Mouse (Mus musculus) neural tube, embryonic 13.5 days (tissue): ENCODE results near the gene Tmcc1. TPM values are rescaled to one million over a fixed set of nuclear protein-coding genes. Genes with fewer than 3 reads are reported as not detected.
A peak's percentile ranks its signal among the peaks of the same experiment; 100 is the strongest.

Experiments used
- ATAC-seq: fragments of 200-750 bp; cut with Nextera tagmentation; 2 replicates; pipeline ENCODE4 v1.8.0; 2017; ENCODE audit warnings: low read depth, mild to moderate bottlenecking, moderate TSS enrichment, moderate library complexity
- H3K27ac ChIP-seq: fragments of 300-500 bp; sonication (generic); replicated peaks from 2 replicates; pipeline ENCODE4 v1.5.1; 2015; ENCODE audit warnings: moderate library complexity, mild to moderate bottlenecking, inconsistent platforms
- H3K27me3 ChIP-seq: fragments of 300-500 bp; sonication (generic); 2 replicates; pipeline ENCODE4 v1.6.1; 2015; ENCODE audit warnings: mild to moderate bottlenecking, inconsistent platforms
- H3K36me3 ChIP-seq: fragments of 300-500 bp; sonication (generic); 2 replicates; pipeline ENCODE4 v1.6.1; 2015; ENCODE audit warnings: mild to moderate bottlenecking, inconsistent platforms
- H3K4me1 ChIP-seq: fragments of 300-500 bp; sonication (generic); replicated peaks from 2 replicates; pipeline ENCODE4 v1.6.1; 2015; ENCODE audit warnings: inconsistent platforms
- H3K4me2 ChIP-seq: fragments of 300-500 bp; sonication (generic); 2 replicates; pipeline ENCODE4 v1.6.1; 2015; ENCODE audit warnings: inconsistent platforms, mild to moderate bottlenecking, moderate library complexity
- H3K4me3 ChIP-seq: fragments of 300-500 bp; sonication (generic); 2 replicates; pipeline ENCODE4 v1.5.1; 2015; ENCODE audit warnings: mild to moderate bottlenecking, inconsistent platforms
- H3K9ac ChIP-seq: fragments of 300-500 bp; sonication (generic); 2 replicates; pipeline ENCODE4 v1.6.1; 2015; ENCODE audit warnings: moderate library complexity, mild to moderate bottlenecking, inconsistent platforms
- H3K9me3 ChIP-seq: fragments of 300-500 bp; sonication (generic); 2 replicates; pipeline ENCODE4 v1.6.1; 2016; ENCODE audit warnings: inconsistent platforms
- WGBS: fragments of 180-500 bp; shearing (Covaris S2); methylation state at CpG from one replicate; pipeline ENCODE4 v1.1.7; 2015; 5-methylcytosine and 5-hydroxymethylcytosine counted together
- polyA plus RNA-seq: library from polyadenylated mRNA; unstranded; fragments of >200 nt; fragmentation: Nextera tagmentation; extraction: Ambion mirVana; gene quantifications from 2 replicates; pipeline ENCODE4 v1.2.1, GENCODE M21; 2015

Gene Tmcc1
- polyA plus RNA-seq, 1 experiment from 2014 or later = 32.1 TPM

GRCm38 (mm10) chr6:115994877-115995520, 198.3 kb downstream of the Tmcc1 start, which contains the start of gene Plxnd1:
Gene Plxnd1 (minus strand): TSS chr6:115995005.
- Histone ChIP-seq H3K4me3 (peak within 1 kb of the TSS; percentile 53), H3K27me3 (peaks cover 56% of the 10 kb centered on the region), H3K4me1 (peaks cover 67% of the 10 kb centered on the region), H3K9me3 (no peaks in the 10 kb centered on the region), H3K36me3 (no peaks in the 10 kb centered on the region), H3K4me2 (peak within 1 kb of the TSS; percentile 82), H3K27ac (peak within 1 kb of the TSS; percentile 59), H3K9ac (peak within 1 kb of the TSS; percentile 70)
- under 1% methylated on average over 34 of the region's 51 CpGs for WGBS
- ATAC-seq = peak; percentile 45

DNA sequence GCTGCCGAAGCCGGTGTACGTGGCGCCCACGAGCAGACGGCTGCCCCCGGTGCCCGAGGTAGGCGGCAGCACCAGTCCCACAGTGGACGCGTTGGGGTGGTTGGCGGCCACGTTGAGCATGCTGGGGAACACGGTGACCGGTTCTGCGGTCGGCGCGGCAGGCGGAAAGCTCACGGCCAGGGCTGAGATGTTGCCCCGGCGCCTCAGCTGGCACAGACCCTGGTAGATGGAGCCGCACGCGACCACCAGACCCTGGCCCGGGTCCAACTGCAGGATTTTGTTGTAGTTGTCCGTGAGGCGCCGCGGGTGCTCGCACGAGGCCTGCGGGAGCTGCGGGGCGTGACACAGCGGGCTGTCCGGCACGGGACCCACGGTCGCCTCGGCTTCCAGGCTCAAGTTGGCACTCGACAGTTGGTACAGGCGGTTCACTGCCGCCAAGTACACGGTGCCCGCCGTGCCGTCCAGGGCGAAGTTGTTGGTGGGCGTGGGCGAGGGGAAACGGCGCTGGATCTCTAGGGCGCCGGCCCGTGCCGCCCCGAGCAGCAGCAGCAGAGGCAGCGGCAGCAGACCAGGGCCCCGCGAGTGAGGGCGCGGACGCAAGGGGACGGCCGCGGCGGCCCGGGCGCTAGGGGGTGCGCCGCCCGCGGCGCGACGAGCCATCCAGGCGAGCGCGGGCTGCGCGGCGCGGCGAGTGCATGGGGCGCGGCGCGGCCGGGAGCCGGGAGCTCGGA, 199.0 kb downstream of the Tmcc1 start:
- Histone ChIP-seq H3K9me3 (no peaks in the 10 kb centered on the region), H3K27ac (peak overlapping the region; percentile 59), H3K27me3 (peaks cover 56% of the 10 kb centered on the region), H3K36me3 (no peaks in the 10 kb centered on the region), H3K4me2 (peak overlapping the region; percentile 82), H3K4me1 (peaks cover 74% of the 10 kb centered on the region), H3K9ac (peak overlapping the region; percentile 70), H3K4me3 (peak overlapping the region; percentile 53)
- peak; percentile 38 for ATAC-seq
- WGBS = under 1% methylated on average over 82 of the region's 93 CpGs

DNA sequence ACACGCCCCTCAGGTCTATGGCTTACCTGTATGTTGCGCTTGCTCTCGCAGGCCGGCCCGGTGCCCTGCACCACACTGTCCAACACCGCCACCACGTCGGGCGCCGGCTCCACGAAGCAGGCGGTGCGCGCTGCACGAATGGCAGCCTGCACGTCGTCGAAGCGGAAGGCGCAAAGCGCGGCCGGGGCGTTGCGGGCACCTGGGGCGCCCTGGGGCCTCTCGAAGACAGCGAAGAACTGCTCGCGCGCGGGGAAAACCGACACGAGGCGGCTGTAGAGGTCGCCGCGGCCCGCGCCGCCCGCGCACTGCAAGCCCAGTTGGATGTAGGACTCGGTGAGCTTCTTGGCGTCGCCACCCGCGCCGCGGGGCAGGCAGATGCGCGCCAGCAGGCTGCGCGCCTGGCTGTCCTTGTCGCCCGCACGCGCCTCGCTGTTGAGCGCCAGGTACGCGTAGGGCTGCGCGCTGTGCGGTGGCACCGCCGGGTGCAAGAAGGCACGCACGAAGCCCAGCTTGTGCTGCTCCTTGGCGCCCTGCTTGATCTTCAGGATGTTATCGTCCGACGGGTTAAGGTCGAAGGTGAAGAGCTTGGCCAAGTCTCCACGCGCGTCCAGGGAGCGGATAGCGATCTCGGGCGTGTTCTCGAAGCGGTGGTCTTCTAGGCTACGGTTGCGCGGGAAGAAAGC, 199.7 kb downstream of the Tmcc1 start:
- Histone ChIP-seq H3K27ac (peak overlapping the region; percentile 64), H3K9me3 (no peaks in the 10 kb centered on the region), H3K36me3 (no peaks in the 10 kb centered on the region), H3K4me2 (peak overlapping the region; percentile 82), H3K4me3 (peak overlapping the region; percentile 53), H3K4me1 (peaks cover 73% of the 10 kb centered on the region), H3K9ac (peak overlapping the region; percentile 70), H3K27me3 (peaks cover 56% of the 10 kb centered on the region)
- no peak for ATAC-seq
- WGBS = 3% methylated on average over 86 of the region's 86 CpGs

GRCm38 (mm10) chr6:115992981-115993380, 200.3 kb downstream of the Tmcc1 start:
- WGBS = 36% methylated on average over 6 of the region's 6 CpGs
- Histone ChIP-seq H3K4me2 (peak overlapping the region; percentile 82), H3K4me1 (peaks cover 67% of the 10 kb centered on the region), H3K27ac (peak overlapping the region; percentile 64; the same call in 1 of the 2 replicates), H3K4me3 (peak overlapping the region; percentile 53), H3K36me3 (no peaks in the 10 kb centered on the region), H3K27me3 (peaks cover 56% of the 10 kb centered on the region), H3K9me3 (no peaks in the 10 kb centered on the region), H3K9ac (peak overlapping the region; percentile 70)
- ATAC-seq = no peak

GRCm38 (mm10) chr6:115991881-115992620, 201.2 kb downstream of the Tmcc1 start:
- peaks cover 67% of the 10 kb centered on the region for H3K4me1 ChIP-seq
- H3K27ac ChIP-seq = peak overlapping the region; percentile 54
- H3K9ac ChIP-seq = peak overlapping the region; percentile 60
- H3K4me3 ChIP-seq = peak overlapping the region; percentile 53
- WGBS = 25% methylated on average over 10 of the region's 10 CpGs
- no peaks in the 10 kb centered on the region for H3K9me3 ChIP-seq
- peak overlapping the region; percentile 82 for H3K4me2 ChIP-seq
- no peak for ATAC-seq
- peaks cover 55% of the 10 kb centered on the region for H3K27me3 ChIP-seq
- no peaks in the 10 kb centered on the region for H3K36me3 ChIP-seq

- Histone ChIP-seq H3K27me3 (peaks cover 50% of the 10 kb centered on the region), H3K4me2 (peak overlapping the region; percentile 82), H3K9me3 (no peaks in the 10 kb centered on the region), H3K4me1 (peaks cover 67% of the 10 kb centered on the region), H3K36me3 (no peaks in the 10 kb centered on the region), H3K9ac (peak overlapping the region; percentile 60), H3K27ac (peak overlapping the region; percentile 54), H3K4me3 (peak overlapping the region; percentile 53)
- WGBS = 24% methylated on average over 13 of the region's 13 CpGs
- no peak for ATAC-seq
Observed at GRCm38 (mm10) chr6:115991108-115991880, 202.0 kb downstream of the Tmcc1 start.

DNA sequence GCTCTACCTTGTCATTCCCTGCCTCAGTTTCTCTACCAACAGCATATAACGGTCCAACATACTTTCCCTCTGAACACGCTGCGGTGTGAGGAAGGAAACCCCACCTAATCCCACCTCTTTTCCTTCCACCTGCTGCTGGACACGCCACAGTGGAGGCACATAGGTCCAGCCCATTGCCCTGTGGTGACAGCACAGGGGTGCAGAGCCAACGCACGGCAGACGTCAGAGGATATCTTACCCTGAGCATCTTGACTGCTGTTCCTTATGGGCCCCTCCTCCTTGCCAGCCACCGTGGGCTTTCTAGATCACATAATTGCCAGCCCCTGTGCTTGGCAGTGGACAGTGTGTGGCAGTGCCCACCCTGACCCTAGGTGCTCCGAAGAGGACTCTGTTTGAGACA, 202.8 kb downstream of the Tmcc1 start:
- no peaks in the 10 kb centered on the region for H3K9me3 ChIP-seq
- H3K4me1 ChIP-seq = peaks cover 71% of the 10 kb centered on the region
- H3K4me2 ChIP-seq = peak overlapping the region; percentile 82
- H3K27me3 ChIP-seq = peaks cover 42% of the 10 kb centered on the region
- peak overlapping the region; percentile 60 for H3K9ac ChIP-seq
- WGBS = 88% methylated on average over 9 of the region's 9 CpGs
- no peak for ATAC-seq
- no peak overlapping the region for H3K27ac ChIP-seq
- H3K36me3 ChIP-seq = no peaks in the 10 kb centered on the region
- H3K4me3 ChIP-seq = peak overlapping the region; percentile 53; the same call in 1 of the 2 replicates

- 84% methylated on average over 3 of the region's 3 CpGs for WGBS
- peaks cover 41% of the 10 kb centered on the region for H3K27me3 ChIP-seq
- H3K9me3 ChIP-seq = no peaks in the 10 kb centered on the region
- ATAC-seq = no peak
- H3K4me2 ChIP-seq = peak overlapping the region; percentile 82
- H3K4me3 ChIP-seq = peak overlapping the region; percentile 8; the same call in 1 of the 2 replicates
- no peak overlapping the region for H3K27ac ChIP-seq
- peaks cover 72% of the 10 kb centered on the region for H3K4me1 ChIP-seq
- H3K9ac ChIP-seq = 0 out of 2 replicates have a peak overlapping the region, but pooled peaks have one; percentile 60
- H3K36me3 ChIP-seq = no peaks in the 10 kb centered on the region
Observed at GRCm38 (mm10) chr6:115990056-115990455, 203.2 kb downstream of the Tmcc1 start.

GRCm38 (mm10) chr6:115989607-115990006, 203.7 kb downstream of the Tmcc1 start:
- Histone ChIP-seq H3K9ac (0 out of 2 replicates have a peak overlapping the region, but pooled peaks have one; percentile 26), H3K27ac (no peak overlapping the region), H3K4me2 (peak overlapping the region; percentile 82), H3K9me3 (no peaks in the 10 kb centered on the region), H3K4me3 (peak overlapping the region; percentile 8; the same call in 1 of the 2 replicates), H3K36me3 (no peaks in the 10 kb centered on the region), H3K4me1 (peaks cover 73% of the 10 kb centered on the region), H3K27me3 (peaks cover 41% of the 10 kb centered on the region)
- WGBS = 62% methylated on average over 4 of the region's 4 CpGs
- ATAC-seq = no peak

DNA sequence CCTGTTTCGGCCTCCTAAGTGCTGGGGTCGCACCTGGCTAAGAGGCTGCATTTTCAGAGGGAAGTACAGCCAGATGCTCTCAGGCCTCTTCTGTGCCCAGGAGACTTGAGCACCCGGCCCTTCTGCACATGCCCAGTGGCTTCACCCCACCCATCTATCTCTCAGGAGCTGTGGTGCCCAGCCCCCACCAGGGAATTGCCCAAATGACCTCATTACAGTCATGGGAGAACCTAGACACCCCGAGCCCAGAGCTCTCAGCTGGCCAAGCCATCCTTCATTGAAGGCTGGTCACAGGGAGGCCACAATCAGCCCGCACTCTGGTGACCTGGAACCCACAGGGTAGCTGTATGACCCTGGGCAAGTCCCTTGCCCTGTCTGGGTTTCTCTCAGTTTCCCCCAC, 204.3 kb downstream of the Tmcc1 start:
- H3K36me3 ChIP-seq = no peaks in the 10 kb centered on the region
- peaks cover 36% of the 10 kb centered on the region for H3K27me3 ChIP-seq
- WGBS = 70% methylated on average over 5 of the region's 5 CpGs
- H3K9me3 ChIP-seq = no peaks in the 10 kb centered on the region
- H3K4me2 ChIP-seq = peak overlapping the region; percentile 82; the same call in 1 of the 2 replicates
- ATAC-seq = no peak
- no peak overlapping the region for H3K4me3 ChIP-seq
- peaks cover 72% of the 10 kb centered on the region for H3K4me1 ChIP-seq
- H3K27ac ChIP-seq = no peak overlapping the region
- H3K9ac ChIP-seq = 0 out of 2 replicates have a peak overlapping the region, but pooled peaks have one; percentile 26
